Mouse (Mus musculus) CH12.LX (cell line): ENCODE data around the gene Tubb2b.

ENCODE experiments used
- CHD1 ChIP-seq: IDR thresholded peaks from 2 replicates; pipeline ENCODE4 v1.6.1; 2012; ENCODE audit warnings: low read depth, low read length, improper control_type of control experiment, inconsistent platforms
- CTCF ChIP-seq, 2 experiments: IDR thresholded peaks in 1 of 2; conservative IDR thresholded peaks in 1 of 2; 2 replicates each; pipeline ENCODE4 v1.5.1; 2011 to 2012; ENCODE audit warnings: low read depth in 2 of 2, low read length in 2 of 2, improper control_type of control experiment in 1 of 2, inconsistent platforms in 1 of 2, mild to moderate bottlenecking in 1 of 2, moderate library complexity in 1 of 2
- EP300 ChIP-seq: IDR thresholded peaks from 2 replicates; pipeline ENCODE4 v1.6.1; 2011; ENCODE audit warnings: low read length, improper control_type of control experiment
- POLR2A ChIP-seq: IDR thresholded peaks from 2 replicates; pipeline ENCODE4 v1.6.1; 2011; ENCODE audit warnings: low read depth, mild to moderate bottlenecking, improper control_type of control experiment, low read length
- ZKSCAN1 ChIP-seq: IDR thresholded peaks from 2 replicates; pipeline ENCODE4 v1.6.1; 2012; ENCODE audit warnings: low read depth, inconsistent platforms, low read length, improper control_type of control experiment, borderline replicate concordance

GRCm38 (mm10) chr13:34131011-34131707, 893 bp upstream of the Tubb2b start:
- TF ChIP-seq CHD1 (no peak), POLR2A (no peak), EP300 (no peak), ZKSCAN1 (no peak), CTCF (conservative IDR thresholded peaks at IDR 0.05 in 1 of 2, IDR thresholded peaks at IDR 0.05 in 1 of 2; ENCODE audit: low read depth in 2 of 2, low read length in 2 of 2) (no peak)
